Mouse (Mus musculus): ENCODE measurements around the gene 2010109A12Rik. TPM values are rescaled to one million over a fixed set of nuclear protein-coding genes. Genes with fewer than 3 reads are reported as not detected.

2010109A12Rik gene
- 0.91 and 1.3 TPM in 2 replicates for total RNA-seq (2023)

DNA sequence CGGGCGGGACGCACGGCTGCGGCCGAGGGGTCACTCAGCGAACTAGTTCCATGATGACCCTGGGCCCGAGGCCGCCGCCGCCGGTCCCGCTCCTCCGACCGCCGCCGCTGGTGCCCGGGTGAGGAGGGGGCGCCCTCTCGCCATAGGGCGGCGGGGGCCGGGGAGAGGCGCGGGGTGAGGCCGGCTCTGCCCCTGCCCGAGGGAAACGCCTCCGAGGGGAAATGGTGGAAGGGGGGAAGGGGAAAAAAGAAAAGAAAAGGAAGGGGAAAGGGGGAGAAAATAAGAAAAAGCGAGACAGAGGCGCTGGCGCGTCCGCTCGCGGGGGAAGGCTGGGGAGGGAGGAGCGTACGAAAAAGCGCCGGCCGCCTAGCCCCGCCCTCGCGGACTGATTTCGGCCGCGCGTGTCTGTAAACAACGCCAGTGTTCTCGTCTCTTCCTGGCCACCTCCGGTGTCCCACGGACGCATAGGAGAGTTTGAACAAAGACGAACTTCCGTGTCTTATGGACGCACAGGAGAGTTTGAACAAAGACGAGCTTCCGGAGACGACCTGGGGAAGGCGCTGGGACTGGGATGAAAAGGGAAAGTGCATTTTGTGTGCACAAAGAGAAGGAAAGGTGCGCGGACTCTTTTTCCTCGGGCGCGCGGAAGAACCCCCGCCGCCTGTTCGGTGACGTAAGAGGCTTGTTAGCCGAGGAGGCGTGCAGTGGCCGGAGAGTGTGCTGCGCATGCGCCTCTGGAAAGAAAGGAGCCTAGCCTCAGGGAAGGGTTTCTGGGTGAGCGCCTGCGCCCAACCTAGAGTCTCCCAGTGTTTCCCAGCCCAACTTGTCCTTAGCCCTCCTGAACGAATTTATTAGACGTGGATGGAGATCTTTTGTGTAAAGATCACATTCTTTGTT lies at the start of gene 2010109A12Rik, which contains the start of gene Ccni:
Gene 2010109A12Rik, plus strand, starts transcription at position 410 of the 897 bp plus-strand sequence.
Gene Ccni, minus strand, starts transcription at position 387 of the 897 bp plus-strand sequence.

Other genes starting within 250 kb of the 2010109A12Rik start
- gene Sowahb, start 161.5 kb upstream of the 2010109A12Rik start, total RNA-seq (2023): not detected in 2 replicates
- 30.3 and 31.3 TPM in 2 replicates for gene Sept11, start 113.1 kb upstream of the 2010109A12Rik start, total RNA-seq (2023)
- 167 and 198 TPM in 2 replicates for gene Ccni, start within 50 bp of the 2010109A12Rik start, total RNA-seq (2023)
- gene Ccng2, start 60.7 kb downstream of the 2010109A12Rik start, total RNA-seq (2023): 122 and 175 TPM in 2 replicates

Data from neutrophil, adult 65 days (primary cell).